Mouse (Mus musculus) hindbrain, postnatal 0 days (tissue): ENCODE results near the gene Plppr4. TPM values are rescaled to one million over a fixed set of nuclear protein-coding genes. Genes with fewer than 3 reads are reported as not detected.

Experiments used
- ATAC-seq: fragments of 200-750 bp; cut with Nextera tagmentation; 2 replicates; pipeline ENCODE4 v1.8.0; 2017; ENCODE audit warnings: mild to moderate bottlenecking, moderate TSS enrichment, moderate library complexity
- DNase-seq: peaks from one replicate; pipeline ENCODE4 v3.0.0-alpha.2; 2015; ENCODE audit warnings: low spot score
- H3K27ac ChIP-seq: fragments of 300-500 bp; sonication (generic); 2 replicates; pipeline ENCODE4 v1.5.1; 2014; ENCODE audit warnings: mild to moderate bottlenecking
- H3K27me3 ChIP-seq: fragments of 300-500 bp; sonication (generic); 2 replicates; pipeline ENCODE4 v1.6.1; 2014; ENCODE audit warnings: low read length, mixed read lengths; ENCODE audit not compliant: insufficient read depth
- H3K36me3 ChIP-seq: fragments of 300-500 bp; sonication (generic); 2 replicates; pipeline ENCODE4 v1.6.1; 2014; ENCODE audit warnings: low read length, mixed read lengths; ENCODE audit not compliant: insufficient read depth
- H3K4me1 ChIP-seq: fragments of 300-500 bp; sonication (generic); 2 replicates; pipeline ENCODE4 v1.6.1; 2014; ENCODE audit warnings: antibody characterized with exemption, low read length, mixed read lengths; ENCODE audit not compliant: insufficient read depth
- H3K4me2 ChIP-seq: fragments of 300-500 bp; sonication (generic); 2 replicates; pipeline ENCODE4 v1.6.1; 2014; ENCODE audit warnings: low read depth, mild to moderate bottlenecking, low read length, moderate library complexity, mixed read lengths
- H3K4me3 ChIP-seq: fragments of 300-500 bp; sonication (generic); 2 replicates; pipeline ENCODE4 v1.5.1; 2014; ENCODE audit warnings: low read length
- H3K9ac ChIP-seq: fragments of 300-500 bp; sonication (generic); replicated peaks from 2 replicates; pipeline ENCODE4 v1.6.1; 2014; ENCODE audit warnings: mild to moderate bottlenecking, low read length, moderate library complexity, mixed read lengths
- H3K9me3 ChIP-seq: fragments of 300-500 bp; sonication (generic); 2 replicates; pipeline ENCODE4 v1.6.1; 2016; ENCODE audit warnings: low read length, mixed read lengths
- CTCF ChIP-seq: IDR thresholded peaks from 2 replicates; pipeline ENCODE4 v1.5.1; 2016; ENCODE audit warnings: antibody characterized with exemption, control low read depth, low read depth
- WGBS: fragments of 180-500 bp; shearing (Covaris S2); extraction: QIAGEN DNeasy Blood & Tissue Kit; methylation state at CpG from one replicate; pipeline ENCODE4 v1.1.7; 2014; 5-methylcytosine and 5-hydroxymethylcytosine counted together
- microRNA-seq, 2 experiments: library from miRNA; unstranded; fragments of <30 nt; microRNA quantifications; one replicate each; pipeline ENCODE4; 2016
- polyA plus RNA-seq: library from polyadenylated mRNA; unstranded; fragments of >200 nt; fragmentation: Nextera tagmentation; extraction: Ambion mirVana; gene quantifications from 2 replicates; pipeline ENCODE4 v1.2.1, GENCODE M21; 2015
- total RNA-seq: library from RNA; depleted of rRNA; stranded (reverse); fragments of >200 nt; gene quantifications from 2 replicates; pipeline ENCODE4 v1.2.3, GENCODE M21; 2014; rRNA removed

Gene Plppr4
- total and polyA plus RNA-seq, 2 experiments from 2014 or later, result 50.8 to 83.1 TPM

DNA sequence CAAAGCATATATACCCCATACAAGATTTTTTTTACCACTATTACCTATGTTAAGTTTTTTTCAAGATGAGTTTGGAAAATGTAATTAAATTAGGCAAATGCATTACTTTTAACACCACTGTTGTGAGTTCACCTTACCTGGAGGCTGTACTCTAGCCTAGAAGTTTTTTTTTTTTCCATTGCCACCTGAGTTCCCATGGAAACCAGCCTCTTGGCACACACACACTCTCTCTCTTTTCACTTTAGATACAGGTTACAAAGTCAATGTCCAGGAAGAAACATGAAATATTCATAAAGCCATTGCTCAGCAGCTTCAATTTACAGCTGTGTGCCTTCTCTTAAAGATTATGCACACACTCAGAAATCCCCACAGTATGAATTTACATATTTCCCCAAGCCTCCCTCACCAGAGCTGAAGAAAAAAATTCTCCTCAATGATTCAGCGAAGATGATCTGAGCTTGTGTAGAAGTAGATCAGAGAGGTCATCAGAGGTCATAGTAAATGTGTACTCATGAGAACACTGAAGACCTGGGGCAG, 59.9 kb downstream of the Plppr4 start:
- H3K4me2 ChIP-seq, result no peak overlapping the region
- WGBS, result 68% methylated on average over 1 of the region's 1 CpGs
- DNase-seq, result no peak
- no peak overlapping the region for H3K27ac ChIP-seq
- no peaks in the 10 kb centered on the region for H3K9me3 ChIP-seq
- H3K36me3 ChIP-seq, result no peaks in the 10 kb centered on the region
- H3K9ac ChIP-seq, result no peak overlapping the region
- H3K27me3 ChIP-seq, result no peaks in the 10 kb centered on the region
- TF ChIP-seq CTCF, result no peak
- no peaks in the 10 kb centered on the region for H3K4me1 ChIP-seq
- ATAC-seq, result peak; percentile 29; the same call in 1 of the 2 replicates
- no peak overlapping the region for H3K4me3 ChIP-seq

GRCm38 (mm10) chr3:117297735-117298134, 62.9 kb downstream of the Plppr4 start:
- Histone ChIP-seq H3K27ac (no peak overlapping the region), H3K9ac (no peak overlapping the region), H3K36me3 (no peaks in the 10 kb centered on the region), H3K27me3 (no peaks in the 10 kb centered on the region), H3K4me2 (no peak overlapping the region), H3K4me3 (no peak overlapping the region), H3K9me3 (no peaks in the 10 kb centered on the region), H3K4me1 (no peaks in the 10 kb centered on the region)
- no peak for DNase-seq
- TF ChIP-seq CTCF, result no peak
- ATAC-seq, result no peak
- 94% methylated on average over 1 of the region's 1 CpGs for WGBS

DNA sequence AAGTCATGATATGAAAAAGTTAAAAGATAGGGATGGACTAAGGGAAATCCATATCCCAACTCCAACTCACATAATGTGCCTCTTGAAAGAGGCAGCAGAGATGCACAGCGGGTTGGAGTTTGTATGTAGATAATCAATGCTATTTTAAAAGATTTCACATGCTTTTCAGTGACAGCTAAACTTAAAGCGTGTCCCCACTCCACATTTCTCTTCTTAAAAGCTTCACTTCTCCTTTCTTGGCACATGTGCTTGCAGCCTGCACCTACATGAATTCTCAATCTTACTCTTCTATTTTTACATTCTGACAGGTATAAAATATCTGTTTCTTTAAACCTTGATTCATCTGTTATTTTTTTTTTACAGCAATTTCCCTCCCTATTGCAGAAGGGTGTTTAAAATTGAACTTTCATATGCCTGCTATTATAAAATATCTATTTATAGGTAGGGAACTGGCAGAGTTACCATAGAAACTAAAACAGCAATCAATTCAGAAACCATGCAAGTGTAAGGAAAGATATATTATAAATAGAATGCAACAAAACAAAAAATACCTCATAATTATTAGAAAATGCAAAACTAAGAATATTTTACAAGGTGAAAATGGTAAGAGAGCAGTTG, 66.3 kb downstream of the Plppr4 start:
- Histone ChIP-seq H3K9me3 (no peaks in the 10 kb centered on the region), H3K36me3 (no peaks in the 10 kb centered on the region), H3K9ac (no peak overlapping the region), H3K27me3 (no peaks in the 10 kb centered on the region), H3K4me2 (no peak overlapping the region), H3K27ac (no peak overlapping the region), H3K4me1 (no peaks in the 10 kb centered on the region), H3K4me3 (no peak overlapping the region)
- 75% methylated on average over 2 of the region's 2 CpGs for WGBS
- no peak for ATAC-seq
- TF ChIP-seq CTCF, result no peak
- DNase-seq, result no peak

Small RNAs within 50 kb of the gene (microRNA-seq; reads per million reads assigned to microRNA genes)
- gene Gm22408, result 0 reads per million in 2 experiments

Other genes with a start within 250 kb of the Plppr4 start
- 20.3 and 20.6 TPM in 2 replicates for gene Plppr5, start 214.0 kb upstream of the Plppr4 start, total RNA-seq
- 11.7 and 11.8 TPM in 2 replicates for gene Plppr5, start 214.0 kb upstream of the Plppr4 start, polyA plus RNA-seq